Mouse (Mus musculus): ENCODE results near the gene Fcrla.
"Not testable (repeated sequence)": the region's sequence is repeated elsewhere in the genome, so short reads cannot be mapped to it uniquely, and the experiment has no call there.

Fcrla gene

GRCm38 (mm10) chr1:170927378-170927777 lies at the start of gene Fcrla:
Fcrla (minus strand) TSS chr1:170927583.
- DNase-seq (ENCODE audit: low spot score) = no peak

- no peak for DNase-seq (ENCODE audit: low spot score)
Measured at GRCm38 (mm10) chr1:170976447-170976846, 49.1 kb upstream of the Fcrla start, which contains the start of gene Fcgr2b. Fcgr2b (minus strand) TSS chr1:170976547.

- no peak for DNase-seq (ENCODE audit: low spot score)
Measured at GRCm38 (mm10) chr1:170975751-170976161, 48.4 kb upstream of the Fcrla start.

- not testable (repeated sequence) for DNase-seq (ENCODE audit: low spot score)
Measured at GRCm38 (mm10) chr1:170975350-170975749, 48.0 kb upstream of the Fcrla start.

- no peak for DNase-seq (ENCODE audit: low spot score)
Measured at GRCm38 (mm10) chr1:170974736-170975135, 47.4 kb upstream of the Fcrla start.

GRCm38 (mm10) chr1:170974171-170974570 lies 46.8 kb upstream of the Fcrla start:
- no peak for DNase-seq (ENCODE audit: low spot score)

- DNase-seq (ENCODE audit: low spot score) = no peak
Measured at GRCm38 (mm10) chr1:170972936-170973335, 45.6 kb upstream of the Fcrla start.

GRCm38 (mm10) chr1:170972494-170972893 lies 45.1 kb upstream of the Fcrla start:
- no peak for DNase-seq (ENCODE audit: low spot score)

- DNase-seq (ENCODE audit: low spot score) = no peak
Measured at GRCm38 (mm10) chr1:170968576-170968975, 41.2 kb upstream of the Fcrla start.

- no peak for DNase-seq (ENCODE audit: low spot score)
Measured at GRCm38 (mm10) chr1:170967581-170967980, 40.2 kb upstream of the Fcrla start.

GRCm38 (mm10) chr1:170963087-170963486 lies 35.7 kb upstream of the Fcrla start:
- DNase-seq (ENCODE audit: low spot score) = no peak

GRCm38 (mm10) chr1:170962301-170962700 lies 34.9 kb upstream of the Fcrla start:
- no peak for DNase-seq (ENCODE audit: low spot score)

- DNase-seq (ENCODE audit: low spot score) = no peak
Measured at GRCm38 (mm10) chr1:170961101-170961500, 33.7 kb upstream of the Fcrla start.

GRCm38 (mm10) chr1:170959791-170960190 lies 32.4 kb upstream of the Fcrla start:
- DNase-seq (ENCODE audit: low spot score) = no peak

GRCm38 (mm10) chr1:170958225-170958624 lies 30.8 kb upstream of the Fcrla start:
- no peak for DNase-seq (ENCODE audit: low spot score)

- DNase-seq (ENCODE audit: low spot score) = no peak
Measured at GRCm38 (mm10) chr1:170953192-170953591, 25.8 kb upstream of the Fcrla start.

- DNase-seq (ENCODE audit: low spot score) = no peak
Measured at GRCm38 (mm10) chr1:170950772-170951171, 23.4 kb upstream of the Fcrla start.

GRCm38 (mm10) chr1:170944908-170945307 lies 17.5 kb upstream of the Fcrla start:
- DNase-seq (ENCODE audit: low spot score) = not testable (repeated sequence)

- not testable (repeated sequence) for DNase-seq (ENCODE audit: low spot score)
Measured at GRCm38 (mm10) chr1:170944151-170944550, 16.8 kb upstream of the Fcrla start.

- no peak for DNase-seq (ENCODE audit: low spot score)
Measured at GRCm38 (mm10) chr1:170939255-170939654, 11.9 kb upstream of the Fcrla start.

- DNase-seq (ENCODE audit: low spot score) = no peak
Measured at GRCm38 (mm10) chr1:170934383-170934782, 7.0 kb upstream of the Fcrla start.

- no peak for DNase-seq (ENCODE audit: low spot score)
Measured at GRCm38 (mm10) chr1:170933940-170934339, 6.6 kb upstream of the Fcrla start.

GRCm38 (mm10) chr1:170933386-170933920 lies 6.1 kb upstream of the Fcrla start:
- no peak for DNase-seq (ENCODE audit: low spot score)

GRCm38 (mm10) chr1:170932043-170932442 lies 4.7 kb upstream of the Fcrla start:
- DNase-seq (ENCODE audit: low spot score) = no peak
